Mouse (Mus musculus) megakaryocyte, embryonic 14.5 days (primary cell): Measurements from ENCODE around the gene Herpud1. TPM values are rescaled to one million over a fixed set of nuclear protein-coding genes. Genes with fewer than 3 reads are reported as not detected.

Source experiments
- H3K27me3 ChIP-seq: replicated peaks from 2 replicates; pipeline ENCODE3; 2012; ENCODE audit warnings: inconsistent platforms
- H3K36me3 ChIP-seq: replicated peaks from 2 replicates; pipeline ENCODE3; 2012; ENCODE audit warnings: low read length, inconsistent platforms, mixed read lengths
- H3K4me1 ChIP-seq: 2 replicates; pipeline ENCODE4 v1.6.1; 2012; ENCODE audit warnings: inconsistent platforms
- H3K4me3 ChIP-seq: replicated peaks from 2 replicates; pipeline ENCODE3; 2012; ENCODE audit warnings: moderate library complexity, mild to moderate bottlenecking, inconsistent platforms
- H3K9me3 ChIP-seq: 2 replicates; pipeline ENCODE4 v1.6.1; 2012; ENCODE audit warnings: inconsistent platforms
- FLI1 ChIP-seq: IDR thresholded peaks from 2 replicates; pipeline ENCODE4 v1.6.1; 2012; ENCODE audit warnings: low read length, inconsistent platforms, mixed read lengths
- GATA1 ChIP-seq: IDR thresholded peaks from 3 replicates; pipeline ENCODE4 v1.6.1; 2012; ENCODE audit warnings: mixed read lengths, low read length, inconsistent platforms, borderline replicate concordance
- polyA plus RNA-seq: library from polyadenylated mRNA; stranded (reverse); fragments of >175 nt; gene quantifications from 2 replicates; pipeline ENCODE4 v1.2.3, GENCODE M21; 2012; ENCODE audit warnings: low replicate concordance; ENCODE audit not compliant: insufficient read depth

Herpud1 gene
- polyA plus RNA-seq, 1 experiment, result 188 TPM

- Histone ChIP-seq H3K4me1 (peaks cover 91% of the 10 kb centered on the region), H3K36me3 (peaks cover 2% of the 10 kb centered on the region), H3K27me3 (no peaks in the 10 kb centered on the region), H3K4me3 (no peak overlapping the region), H3K9me3 (no peaks in the 10 kb centered on the region)
- TF ChIP-seq FLI1, result no peak
- no peak for TF ChIP-seq GATA1
Observed at GRCm38 (mm10) chr8:94372955-94373599, 13.2 kb upstream of the Herpud1 start.

GRCm38 (mm10) chr8:94375551-94375991 is 10.7 kb upstream of the Herpud1 start:
- Histone ChIP-seq H3K4me3 (peak overlapping the region; percentile 88), H3K9me3 (no peaks in the 10 kb centered on the region), H3K4me1 (peaks cover 93% of the 10 kb centered on the region), H3K27me3 (no peaks in the 10 kb centered on the region), H3K36me3 (no peaks in the 10 kb centered on the region)
- TF ChIP-seq GATA1 (no peak; the same call in 2 of the 3 replicates), FLI1 (no peak)

GRCm38 (mm10) chr8:94376176-94376575 is 10.1 kb upstream of the Herpud1 start:
- no peak for TF ChIP-seq FLI1
- TF ChIP-seq GATA1, result no peak
- H3K4me1 ChIP-seq, result peaks cover 89% of the 10 kb centered on the region
- no peaks in the 10 kb centered on the region for H3K9me3 ChIP-seq
- H3K4me3 ChIP-seq, result peak overlapping the region; percentile 88
- no peaks in the 10 kb centered on the region for H3K27me3 ChIP-seq
- no peaks in the 10 kb centered on the region for H3K36me3 ChIP-seq

- no peaks in the 10 kb centered on the region for H3K36me3 ChIP-seq
- no peaks in the 10 kb centered on the region for H3K9me3 ChIP-seq
- no peak for TF ChIP-seq GATA1
- TF ChIP-seq FLI1, result no peak
- peaks cover 87% of the 10 kb centered on the region for H3K4me1 ChIP-seq
- H3K27me3 ChIP-seq, result no peaks in the 10 kb centered on the region
- no peak overlapping the region for H3K4me3 ChIP-seq
Observed at GRCm38 (mm10) chr8:94376580-94376979, 9.7 kb upstream of the Herpud1 start.

GRCm38 (mm10) chr8:94377031-94377430 is 9.2 kb upstream of the Herpud1 start:
- H3K4me3 ChIP-seq, result no peak overlapping the region

GRCm38 (mm10) chr8:94377714-94378205 is 8.5 kb upstream of the Herpud1 start:
- Histone ChIP-seq H3K27me3 (no peaks in the 10 kb centered on the region), H3K36me3 (no peaks in the 10 kb centered on the region), H3K4me1 (peaks cover 79% of the 10 kb centered on the region), H3K4me3 (no peak overlapping the region), H3K9me3 (no peaks in the 10 kb centered on the region)
- TF ChIP-seq GATA1, result no peak
- no peak for TF ChIP-seq FLI1

More at GRCm38 (mm10) chr8:94377031-94377430, 9.2 kb upstream of the Herpud1 start:
- Histone ChIP-seq H3K36me3 (no peaks in the 10 kb centered on the region), H3K9me3 (no peaks in the 10 kb centered on the region), H3K27me3 (no peaks in the 10 kb centered on the region), H3K4me1 (peaks cover 86% of the 10 kb centered on the region)
- TF ChIP-seq GATA1, result no peak
- no peak for TF ChIP-seq FLI1

- no peak for TF ChIP-seq GATA1
- TF ChIP-seq FLI1, result no peak
- Histone ChIP-seq H3K4me3 (no peak overlapping the region), H3K4me1 (peaks cover 74% of the 10 kb centered on the region), H3K9me3 (no peaks in the 10 kb centered on the region), H3K36me3 (no peaks in the 10 kb centered on the region), H3K27me3 (no peaks in the 10 kb centered on the region)
Observed at GRCm38 (mm10) chr8:94378763-94379415, 7.3 kb upstream of the Herpud1 start.

GRCm38 (mm10) chr8:94379686-94380085 is 6.6 kb upstream of the Herpud1 start:
- H3K9me3 ChIP-seq, result no peaks in the 10 kb centered on the region
- H3K36me3 ChIP-seq, result no peaks in the 10 kb centered on the region
- H3K4me1 ChIP-seq, result peaks cover 72% of the 10 kb centered on the region
- TF ChIP-seq FLI1 (no peak), GATA1 (no peak)
- no peak overlapping the region for H3K4me3 ChIP-seq
- no peaks in the 10 kb centered on the region for H3K27me3 ChIP-seq

GRCm38 (mm10) chr8:94384166-94384565 is 2.1 kb upstream of the Herpud1 start:
- TF ChIP-seq FLI1, result no peak
- no peak for TF ChIP-seq GATA1
- Histone ChIP-seq H3K27me3 (no peaks in the 10 kb centered on the region), H3K36me3 (peaks cover 11% of the 10 kb centered on the region), H3K9me3 (no peaks in the 10 kb centered on the region), H3K4me3 (no peak overlapping the region), H3K4me1 (peaks cover 55% of the 10 kb centered on the region)
